Mouse (Mus musculus): Measurements from ENCODE around the gene Casr.

GRCm38 (mm10) chr16:36506827-36507226 is 55.1 kb downstream of the Casr start:
- no peak for TF ChIP-seq CTCF (IDR thresholded peaks at IDR 0.05)
- TF ChIP-seq EP300 (IDR thresholded peaks at IDR 0.05) = no peak

Measured in lung, postnatal 0 days (tissue).